Mouse (Mus musculus): Measurements from ENCODE around the gene Zfp747.
"Not testable (repeated sequence)": the region's sequence is repeated elsewhere in the genome, so short reads cannot be mapped to it uniquely, and the experiment has no call there.

Gene Zfp747

DNA sequence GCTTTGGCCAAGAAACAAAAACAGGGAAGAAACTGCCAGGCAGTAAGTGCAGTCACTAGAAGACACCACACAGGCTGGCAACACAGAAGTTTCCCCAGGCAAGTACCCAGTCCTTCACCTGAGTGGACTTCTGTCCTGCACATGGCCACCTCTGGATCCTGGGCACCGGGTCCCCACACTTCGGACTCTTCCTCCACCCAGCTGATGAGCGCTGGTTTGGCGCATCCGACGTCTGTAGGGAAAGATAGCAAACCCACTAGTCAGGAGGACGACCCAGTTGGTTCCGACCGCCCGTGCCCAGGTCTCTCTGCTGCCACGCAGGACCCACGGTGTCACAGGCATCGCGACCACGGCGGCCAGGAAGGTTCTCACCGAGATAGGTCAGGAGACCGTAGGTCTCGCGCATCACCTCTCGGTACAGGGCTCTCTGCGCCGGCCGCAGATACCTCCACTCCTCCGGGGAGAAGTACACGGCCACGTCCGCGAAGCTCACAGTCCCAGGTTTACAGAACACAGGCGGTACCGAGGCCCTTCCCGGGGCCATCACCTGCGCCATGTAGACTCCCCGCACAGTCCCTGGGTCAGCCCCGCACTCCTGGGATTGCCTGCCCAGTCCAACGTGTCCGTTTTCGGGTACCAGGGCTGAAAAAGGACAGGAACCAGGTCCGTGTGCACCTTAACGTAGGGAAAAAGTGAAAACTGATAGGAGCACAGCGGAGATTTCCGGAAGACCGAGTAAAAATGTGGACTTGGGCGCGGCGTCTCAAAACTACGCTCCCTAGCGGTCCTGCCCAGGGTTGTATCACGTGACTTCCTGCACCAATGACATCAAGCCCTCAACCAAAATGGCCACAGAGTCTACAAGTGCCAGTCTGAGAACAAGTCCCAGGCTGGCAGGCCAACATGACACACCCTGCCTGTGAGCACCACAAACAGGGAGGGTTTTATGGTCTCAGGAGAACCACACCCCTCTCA is at the start of gene Zfp747:
TSS of gene Zfp747 (minus strand) at position 780 of the 975 bp plus-strand sequence.
- peak; percentile 94 for DNase-seq (ENCODE audit: low read depth, low spot score)

DNA sequence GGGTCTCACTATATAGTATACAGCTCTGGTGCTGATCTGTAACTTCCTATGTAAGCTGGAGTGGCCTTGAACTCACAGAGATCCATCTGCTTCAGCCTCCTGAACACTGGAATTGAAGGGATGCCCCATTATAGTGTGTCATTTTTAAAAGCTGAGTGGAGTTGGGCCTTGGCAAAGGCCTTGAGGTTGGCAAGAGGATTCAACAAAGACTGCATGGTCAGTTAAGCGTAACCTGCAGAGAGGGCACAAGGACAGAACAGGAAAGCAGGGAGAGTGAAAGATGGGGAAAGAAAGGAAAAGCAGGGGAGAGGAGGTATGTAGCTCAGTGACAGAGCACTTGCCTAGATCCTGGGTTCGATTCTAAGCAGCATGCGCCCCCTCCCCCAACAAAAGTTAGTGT is 49.4 kb upstream of the Zfp747 start:
- no peak for DNase-seq (ENCODE audit: low read depth, low spot score)

DNA sequence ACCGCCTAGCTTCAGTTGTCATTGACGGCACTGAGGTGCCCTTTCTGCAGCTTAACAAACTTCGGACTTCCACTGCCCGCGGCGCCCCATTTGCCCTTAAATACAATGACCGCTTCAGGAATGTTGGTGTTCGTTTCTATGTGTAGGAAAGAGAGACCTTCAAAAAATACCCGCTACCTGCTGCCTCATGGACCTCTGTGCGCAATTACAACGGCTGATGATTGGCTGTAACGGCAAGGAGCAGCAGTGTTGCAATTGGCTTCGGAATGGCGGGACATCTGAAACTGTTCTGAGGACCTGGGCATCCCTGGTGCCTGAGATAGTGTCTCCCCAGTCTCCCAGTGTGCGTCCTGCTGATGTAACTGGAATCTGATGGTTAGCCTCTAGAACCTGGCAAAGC is 46.4 kb upstream of the Zfp747 start:
- DNase-seq (ENCODE audit: low read depth, low spot score), result no peak

DNA sequence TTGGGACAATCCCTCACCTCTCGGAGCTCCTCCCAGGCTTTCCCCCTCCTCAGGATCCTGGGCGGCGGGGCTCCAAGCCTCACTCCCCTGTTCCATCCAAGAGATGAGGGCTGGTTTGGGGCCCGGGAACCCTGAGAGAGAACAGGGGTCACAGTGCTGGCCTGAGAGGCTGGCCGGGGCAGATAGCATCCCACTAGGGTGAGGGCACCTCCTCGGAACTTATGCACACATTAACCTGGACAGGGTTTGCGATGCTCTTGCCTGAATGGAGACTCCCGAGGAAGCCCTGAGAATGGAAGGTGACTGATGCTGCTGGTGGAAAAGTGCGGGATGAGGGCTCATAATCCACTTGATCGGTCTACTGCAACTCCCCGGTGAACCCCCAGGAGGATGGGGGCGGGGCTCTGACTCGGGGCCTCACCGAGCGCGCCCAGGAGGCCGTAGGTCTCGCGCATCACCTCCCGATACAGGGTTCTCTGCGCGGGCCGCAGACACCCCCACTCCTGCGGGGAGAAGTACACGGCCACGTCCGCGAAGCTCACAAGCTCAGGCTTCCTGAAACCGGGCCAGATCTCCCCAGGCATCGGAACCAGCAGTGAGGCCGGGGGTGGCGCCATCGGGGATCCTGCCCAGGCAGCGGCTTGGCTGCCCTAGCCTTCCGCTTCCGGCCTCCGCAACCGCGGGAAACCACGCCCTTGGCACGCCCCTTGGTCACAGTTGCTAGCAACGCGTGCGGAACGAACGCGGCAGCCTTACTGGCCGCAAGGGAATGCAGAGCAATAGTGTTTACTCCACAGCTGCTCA is 45.7 kb upstream of the Zfp747 start, which contains the start of gene Zfp688:
TSS of gene Zfp688 (minus strand) at position 681 of the 804 bp plus-strand sequence.
- peak; percentile 97 for DNase-seq (ENCODE audit: low read depth, low spot score)

DNA sequence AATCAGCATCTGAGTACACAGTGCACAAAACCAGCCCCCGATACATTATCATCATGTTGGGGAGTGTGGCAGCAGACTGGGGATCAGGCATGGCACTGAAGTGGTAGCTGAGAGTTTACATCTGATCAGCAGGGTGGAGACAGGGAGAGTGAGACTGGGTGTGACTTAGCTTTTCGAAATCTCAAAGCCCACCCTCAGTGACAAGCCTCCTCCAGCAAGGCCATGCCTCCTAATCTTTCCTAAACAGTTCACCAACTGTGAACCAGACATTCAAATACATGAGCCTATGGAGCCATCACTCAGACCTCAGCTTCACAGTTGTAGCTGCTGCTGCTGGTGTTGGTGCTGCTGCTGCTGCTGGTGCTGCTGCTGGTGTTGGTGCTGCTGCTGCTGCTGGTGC is 35.6 kb upstream of the Zfp747 start:
- no peak for DNase-seq (ENCODE audit: low read depth, low spot score)

DNA sequence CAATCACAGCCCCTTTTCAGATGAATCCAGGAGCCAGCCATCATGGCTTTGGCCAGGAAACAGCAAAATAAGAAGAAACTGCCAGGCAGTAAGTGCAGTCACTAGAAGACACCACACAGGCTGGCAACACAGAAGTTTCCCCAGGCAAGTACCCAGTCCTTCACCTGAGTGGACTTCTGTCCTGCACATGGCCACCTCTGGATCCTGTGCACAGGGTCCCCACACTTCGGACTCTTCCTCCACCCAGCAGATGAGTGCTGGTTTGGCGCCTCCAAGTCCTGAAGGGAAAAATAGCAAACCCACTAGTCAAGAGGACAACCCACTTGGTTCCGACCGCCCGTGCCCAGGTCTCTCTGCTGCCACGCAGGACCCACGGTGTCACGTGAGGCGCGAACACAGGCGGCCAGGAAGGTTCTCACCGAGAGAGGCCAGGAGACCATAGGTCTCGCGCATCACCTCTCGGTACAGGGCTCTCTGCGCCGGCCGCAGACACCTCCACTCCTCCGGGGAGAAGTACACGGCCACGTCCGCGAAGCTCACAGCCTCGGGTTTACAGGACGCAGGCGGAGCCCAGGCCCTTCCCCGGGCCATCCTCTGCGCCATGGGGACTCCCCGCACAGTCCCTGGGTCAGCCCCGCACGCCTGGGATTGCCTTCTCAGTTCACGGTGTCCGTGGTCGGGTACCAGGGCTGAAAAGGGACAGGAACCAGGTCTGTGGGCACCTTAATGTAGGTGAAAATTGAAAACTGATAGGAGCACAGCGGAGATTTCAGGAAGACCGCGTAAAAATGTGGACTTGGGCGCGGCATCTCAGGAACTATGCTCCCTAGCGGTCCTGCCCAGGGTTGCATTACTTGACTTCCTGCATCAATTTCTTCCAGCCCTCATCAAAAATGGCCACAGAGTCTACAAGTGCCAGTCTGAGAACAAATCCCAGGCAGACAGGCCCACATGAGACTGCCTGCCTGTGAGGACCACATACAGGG is 30.4 kb upstream of the Zfp747 start, which contains the start of gene Zfp764:
TSS of gene Zfp764 (minus strand) at position 821 of the 986 bp plus-strand sequence.
- peak; percentile 92 for DNase-seq (ENCODE audit: low read depth, low spot score)

DNA sequence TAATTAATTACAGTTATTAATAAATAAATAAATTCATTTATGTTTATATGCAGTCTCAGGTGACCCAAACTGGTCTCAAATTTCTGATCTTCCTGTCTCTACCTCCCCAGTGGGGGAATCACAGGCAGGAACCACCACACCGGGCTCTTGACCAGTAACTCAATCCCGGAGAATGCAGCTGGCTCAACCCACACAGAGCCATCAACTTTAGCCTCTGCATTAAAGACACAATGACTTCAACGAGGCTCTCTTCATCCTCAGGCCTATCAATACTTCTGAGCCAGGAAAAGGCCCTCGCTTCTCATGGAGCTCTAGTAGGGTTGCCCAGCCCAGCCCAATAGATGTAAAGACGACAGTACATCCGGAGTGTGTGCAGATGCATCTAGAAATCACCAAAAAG is 28.3 kb upstream of the Zfp747 start:
- DNase-seq (ENCODE audit: low read depth, low spot score), result not testable (repeated sequence)

DNA sequence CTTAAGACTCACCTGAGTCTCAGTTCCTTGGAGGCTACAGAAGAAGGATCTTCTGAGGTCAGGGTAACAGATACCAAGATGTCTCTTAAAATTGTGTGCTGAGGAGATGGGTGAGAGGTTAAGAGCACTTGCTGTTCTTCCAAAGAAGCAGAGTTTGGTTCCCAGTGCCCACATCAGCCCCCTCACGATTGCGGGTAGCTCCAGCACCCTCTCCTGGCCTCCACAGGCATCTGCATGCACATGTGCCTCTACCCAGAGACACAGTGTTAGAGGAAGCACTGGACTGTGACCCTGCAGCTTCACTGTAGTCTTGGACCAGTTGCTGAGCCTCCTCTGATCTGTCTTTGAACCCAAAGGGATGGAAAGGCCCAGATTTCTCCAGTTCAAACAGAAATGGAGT is 27.1 kb upstream of the Zfp747 start:
- DNase-seq (ENCODE audit: low read depth, low spot score), result peak; percentile 41

DNA sequence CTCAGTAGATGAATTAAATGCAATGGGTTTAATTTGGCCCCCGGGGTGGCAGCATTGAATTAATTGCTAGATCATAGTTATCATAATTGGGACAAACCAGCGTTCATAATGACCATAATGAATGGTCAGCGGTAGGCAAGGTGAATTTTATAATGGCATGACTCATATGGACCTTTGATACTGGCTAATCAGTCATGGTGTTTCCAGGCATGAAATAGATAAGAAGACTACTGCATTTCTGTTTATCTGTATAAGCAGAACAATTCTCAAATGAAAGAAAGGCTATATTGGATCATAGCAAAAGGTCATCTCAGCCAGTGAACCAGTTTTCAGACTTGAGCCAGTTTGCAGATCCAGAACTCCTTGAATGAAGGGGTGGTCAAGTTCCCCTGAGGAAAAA is 24.5 kb upstream of the Zfp747 start:
- no peak for DNase-seq (ENCODE audit: low read depth, low spot score)

DNA sequence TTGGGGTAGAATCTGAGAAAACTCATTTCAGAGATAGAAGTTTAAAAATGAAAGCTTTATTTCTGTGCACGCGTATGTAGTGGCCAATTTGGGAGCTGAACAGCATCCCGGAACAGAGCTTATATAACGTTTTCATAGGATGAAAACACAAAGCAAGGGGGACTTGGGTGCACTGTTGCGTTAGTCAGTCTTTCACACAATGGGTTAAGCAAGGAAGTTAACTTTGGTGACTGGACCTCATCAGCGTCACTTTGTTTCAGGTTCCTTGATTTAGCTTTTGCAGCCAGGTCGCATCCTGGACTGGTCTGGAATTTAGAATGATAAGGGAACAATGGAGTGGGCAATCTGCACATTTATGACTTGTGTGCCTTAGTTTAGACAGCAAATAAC is 18.1 kb upstream of the Zfp747 start:
- no peak for DNase-seq (ENCODE audit: low read depth, low spot score)

DNA sequence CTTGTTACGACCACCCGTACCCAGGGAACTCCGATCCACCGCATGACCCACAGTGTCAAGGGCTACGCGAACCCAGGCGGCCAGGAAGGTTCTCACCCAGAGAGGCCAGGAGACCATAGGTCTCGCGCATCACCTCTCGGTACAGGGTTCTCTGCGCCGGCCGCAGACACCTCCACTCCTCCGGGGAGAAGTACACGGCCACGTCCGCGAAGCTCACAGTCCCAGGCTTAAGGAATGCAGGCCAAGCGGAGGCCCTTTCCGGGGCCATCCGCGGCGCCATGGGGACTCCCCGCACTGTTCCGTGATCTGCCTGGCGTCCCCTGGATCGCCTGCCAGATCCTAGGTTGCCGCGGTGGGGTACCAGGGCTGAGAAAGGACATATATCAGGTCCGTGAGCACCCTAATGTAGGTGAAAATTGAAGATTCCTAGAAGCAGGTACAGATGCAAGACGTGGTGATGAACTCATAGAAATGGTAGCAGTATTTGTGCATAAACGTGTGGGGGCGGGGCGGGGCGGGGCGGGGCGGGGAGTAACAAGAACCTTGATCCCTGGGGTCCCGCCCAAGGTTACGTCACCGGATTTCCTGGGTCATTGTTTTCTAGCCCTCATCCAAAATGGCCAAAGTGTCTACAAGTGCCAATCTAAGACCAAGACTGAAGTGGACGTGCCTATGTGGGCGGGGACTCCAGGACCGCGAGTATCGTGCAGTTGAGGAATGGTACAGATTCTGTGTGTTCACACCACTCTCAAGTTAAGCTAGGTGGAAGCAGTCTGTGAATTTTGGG is 17.5 kb upstream of the Zfp747 start, which contains the start of gene E430018J23Rik:
TSS of gene E430018J23Rik (minus strand) at position 473 of the 787 bp plus-strand sequence.
- DNase-seq (ENCODE audit: low read depth, low spot score), result peak; percentile 98

DNA sequence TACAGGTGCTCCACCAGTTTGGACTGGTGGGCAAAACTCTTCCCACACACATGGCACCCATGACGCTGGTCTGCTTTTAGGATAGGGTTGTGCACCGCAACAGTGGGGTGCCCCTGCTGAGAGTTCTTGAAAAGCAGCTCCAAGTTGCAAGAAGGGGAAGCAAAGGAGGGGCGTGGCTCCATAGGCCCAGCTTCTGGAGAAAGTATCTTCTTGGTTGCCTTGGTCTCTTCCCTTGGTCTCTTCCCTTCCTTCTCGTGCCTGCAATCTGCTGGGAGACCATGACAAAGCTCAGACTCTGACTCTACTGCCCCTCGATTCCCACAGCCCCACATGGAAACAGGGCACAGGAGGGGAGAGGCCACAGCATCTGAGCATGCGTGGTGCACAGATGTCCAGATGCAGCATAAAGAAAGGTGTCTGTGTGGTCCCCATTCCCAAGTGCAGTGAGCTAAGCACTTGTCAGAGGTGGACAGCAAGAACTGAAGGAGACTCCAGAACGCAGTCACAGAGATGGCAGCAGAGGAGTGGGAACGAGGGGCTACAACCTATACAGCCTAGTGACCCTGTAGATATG is 16.5 kb upstream of the Zfp747 start:
- DNase-seq (ENCODE audit: low read depth, low spot score), result peak; percentile 5

DNA sequence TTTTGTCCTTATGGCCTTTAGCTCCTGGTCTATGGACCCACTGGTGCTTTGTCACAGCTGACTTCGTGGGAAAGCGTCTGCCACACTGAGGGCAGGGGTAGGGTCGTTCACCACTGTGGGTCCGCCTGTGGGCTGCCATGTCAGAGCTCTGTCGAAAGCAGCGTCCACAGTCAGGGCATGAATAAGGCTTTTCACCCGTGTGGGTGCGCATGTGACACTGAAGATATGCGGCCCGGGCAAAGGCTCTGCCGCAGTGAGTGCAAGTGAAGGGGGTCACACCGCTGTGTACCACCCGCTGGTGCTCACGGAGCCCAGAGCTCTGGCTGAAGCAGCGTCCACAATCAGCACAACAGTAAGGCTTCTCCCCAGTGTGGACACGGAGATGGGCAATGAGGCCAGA is 15.7 kb upstream of the Zfp747 start:
- no peak for DNase-seq (ENCODE audit: low read depth, low spot score)

DNA sequence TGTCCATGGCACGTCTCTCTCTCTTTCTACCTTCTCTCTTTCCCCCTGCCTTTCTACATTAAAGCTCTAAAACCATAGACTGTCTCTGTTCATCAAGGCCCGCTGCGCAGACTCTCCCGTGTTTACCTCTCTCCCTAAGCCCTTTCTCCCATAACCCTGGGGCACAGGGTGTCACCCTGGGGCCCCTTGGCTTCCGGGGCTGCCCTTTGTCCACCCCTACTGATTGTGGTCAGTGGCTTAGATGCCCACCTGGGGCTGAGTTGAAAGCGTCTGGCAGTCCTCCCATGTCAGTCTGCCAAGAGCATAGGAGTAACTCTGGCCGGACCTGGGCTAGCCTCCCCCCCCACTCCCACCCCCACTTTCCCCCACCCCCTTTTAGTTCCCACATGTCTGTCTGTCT is 14.5 kb upstream of the Zfp747 start:
- DNase-seq (ENCODE audit: low read depth, low spot score), result no peak

DNA sequence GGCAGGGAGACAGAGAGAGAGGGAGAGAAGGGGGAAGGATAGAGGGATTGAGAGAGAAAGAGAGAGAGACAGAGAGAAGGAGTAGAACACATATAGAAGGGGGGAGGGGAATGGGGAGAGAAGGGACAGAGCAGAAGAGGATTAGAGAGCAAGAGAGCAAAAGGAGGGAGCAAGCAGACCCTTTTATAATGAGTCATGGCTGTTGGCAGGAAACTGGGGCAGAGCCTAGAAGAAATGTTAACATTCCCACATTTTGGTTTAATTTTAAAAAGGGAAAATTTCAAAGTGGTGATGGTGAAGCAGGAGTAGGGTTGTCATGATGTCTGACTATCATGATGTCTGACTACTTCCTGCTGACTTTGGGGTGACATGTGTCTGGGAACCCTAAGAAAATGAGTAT is 12.4 kb upstream of the Zfp747 start:
- DNase-seq (ENCODE audit: low read depth, low spot score), result not testable (repeated sequence)

DNA sequence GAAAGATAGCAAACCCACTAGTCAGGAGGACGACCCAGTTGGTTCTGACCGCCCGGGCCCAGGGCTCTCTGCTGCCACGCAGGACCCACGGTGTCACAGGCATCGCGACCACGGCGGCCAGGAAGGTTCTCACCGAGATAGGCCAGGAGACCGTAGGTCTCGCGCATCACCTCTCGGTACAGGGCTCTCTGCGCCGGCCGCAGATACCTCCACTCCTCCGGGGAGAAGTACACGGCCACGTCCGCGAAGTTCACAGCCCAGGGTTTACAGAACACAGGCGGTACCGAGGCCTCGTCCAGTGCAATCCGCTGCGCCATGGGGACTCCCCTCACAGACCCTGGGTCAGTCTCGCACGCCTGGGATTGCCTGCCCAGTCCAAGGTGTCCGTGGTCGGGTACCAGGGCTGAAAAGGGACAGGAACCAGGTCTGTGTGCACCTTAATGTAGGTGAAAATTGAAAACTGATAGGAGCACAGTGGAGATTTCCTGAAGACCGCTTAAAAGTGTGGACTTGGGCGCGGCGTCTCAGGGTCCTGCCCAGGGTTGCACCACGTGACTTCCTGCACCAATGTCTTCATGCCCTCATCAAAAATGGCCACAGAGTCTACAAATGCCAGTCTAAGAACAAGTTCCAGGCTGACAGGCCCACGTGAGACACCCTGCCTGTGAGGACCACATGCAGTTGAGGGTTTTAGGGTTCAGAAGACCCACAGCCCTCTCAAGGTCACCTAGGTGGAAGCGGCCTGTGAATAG is 11.0 kb upstream of the Zfp747 start, which contains the start of gene 9130019O22Rik:
TSS of gene 9130019O22Rik (minus strand) at position 526 of the 752 bp plus-strand sequence.
- DNase-seq (ENCODE audit: low read depth, low spot score), result no peak

DNA sequence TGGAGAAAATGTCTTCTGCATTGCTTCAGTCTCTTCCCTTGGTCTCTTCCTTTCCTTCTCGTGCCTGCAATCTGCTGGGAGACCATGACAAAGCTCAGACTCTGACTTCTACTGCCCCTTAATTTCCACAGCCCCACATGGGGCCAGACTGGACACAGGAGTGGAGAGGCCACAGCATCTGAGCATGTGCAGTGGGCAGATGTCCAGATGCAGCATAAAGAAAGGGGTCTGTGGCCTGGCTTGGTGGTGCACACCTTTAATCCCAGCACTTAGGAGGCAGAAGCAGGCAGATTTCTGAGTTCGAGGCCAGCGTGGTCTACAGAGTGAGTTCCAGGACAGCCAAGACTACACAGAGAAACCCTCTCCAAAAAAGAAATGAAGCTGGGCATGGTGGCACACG is 9.7 kb upstream of the Zfp747 start:
- not testable (repeated sequence) for DNase-seq (ENCODE audit: low read depth, low spot score)

DNA sequence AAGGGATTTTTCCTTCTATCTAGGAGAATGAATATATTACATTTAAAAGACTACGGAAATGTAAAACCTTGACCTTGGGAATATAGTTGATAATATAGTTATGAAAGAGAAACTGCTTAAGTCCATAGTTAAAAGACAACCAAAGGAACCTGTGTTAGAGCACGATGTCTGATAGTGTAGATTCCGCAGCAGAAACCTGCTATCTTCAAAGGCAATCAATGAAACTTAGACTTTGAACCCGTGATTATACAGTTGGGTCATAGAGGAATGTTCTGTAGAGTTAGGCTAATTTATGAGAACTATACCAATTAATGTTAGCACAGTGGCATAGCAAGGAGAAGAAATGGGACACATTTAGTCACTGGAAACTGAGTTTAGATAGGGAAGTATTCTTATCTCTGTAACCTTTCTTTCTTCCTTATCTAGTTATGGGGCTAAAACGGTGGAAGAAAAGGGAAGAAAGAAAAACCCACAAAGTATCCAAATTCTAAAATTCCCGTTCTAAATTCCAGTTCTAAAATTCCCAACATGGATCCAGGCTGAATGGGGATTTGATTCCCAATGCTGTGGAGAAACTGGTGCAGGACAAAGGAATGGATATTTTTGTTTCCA is 2.6 kb upstream of the Zfp747 start:
- no peak for DNase-seq (ENCODE audit: low read depth, low spot score)

DNA sequence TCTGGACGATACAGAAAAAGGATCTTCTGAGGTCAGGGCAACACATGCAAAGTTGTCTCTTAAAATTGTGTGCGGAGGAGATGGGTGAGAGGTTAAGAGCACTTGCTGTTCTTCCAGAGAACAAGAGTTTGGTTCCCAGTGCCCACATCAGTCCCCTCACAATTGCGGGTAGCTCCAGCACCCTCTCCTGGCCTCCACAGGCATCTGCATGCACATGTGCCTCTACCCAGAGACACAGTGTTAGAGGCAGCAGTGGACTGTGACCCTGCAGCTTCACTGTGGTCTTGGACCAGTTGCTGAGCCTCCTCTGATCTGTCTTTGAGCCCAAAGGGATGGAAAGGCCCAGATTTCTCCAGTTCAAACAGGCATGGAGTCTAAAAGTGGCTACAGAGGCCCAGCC is 4.0 kb downstream of the Zfp747 start:
- peak; percentile 17 for DNase-seq (ENCODE audit: low read depth, low spot score)

Measured in A20 (cell line).